Mouse (Mus musculus) embryonic facial prominence, embryonic 12.5 days (tissue): ENCODE results near the gene Olfr1158. TPM values are rescaled to one million over a fixed set of nuclear protein-coding genes. Genes with fewer than 3 reads are reported as not detected.
"Not testable (repeated sequence)": the region's sequence is repeated elsewhere in the genome, so short reads cannot be mapped to it uniquely, and the experiment has no call there.

Source experiments
- ATAC-seq: fragments of 200-750 bp; cut with Nextera tagmentation; 2 replicates; pipeline ENCODE4 v1.8.0; 2017; ENCODE audit not compliant: insufficient number of reproducible peaks, insufficient read depth, low FRiP score, low TSS enrichment
- H3K27ac ChIP-seq: fragments of 300-500 bp; sonication (generic); 2 replicates; pipeline ENCODE4 v1.5.1; 2016; ENCODE audit warnings: mild to moderate bottlenecking
- H3K27me3 ChIP-seq: fragments of 300-500 bp; sonication (generic); 2 replicates; pipeline ENCODE4 v1.6.1; 2016; ENCODE audit warnings: mild to moderate bottlenecking, moderate library complexity
- H3K36me3 ChIP-seq: fragments of 300-500 bp; sonication (generic); 2 replicates; pipeline ENCODE4 v1.6.1; 2016; ENCODE audit warnings: mild to moderate bottlenecking
- H3K4me1 ChIP-seq: fragments of 300-500 bp; sonication (generic); 2 replicates; pipeline ENCODE4 v1.6.1; 2016
- H3K4me2 ChIP-seq: fragments of 300-500 bp; sonication (generic); replicated peaks from 2 replicates; pipeline ENCODE4 v1.6.1; 2016; ENCODE audit warnings: mild to moderate bottlenecking, moderate library complexity
- H3K4me3 ChIP-seq: fragments of 300-500 bp; sonication (generic); 2 replicates; pipeline ENCODE4 v1.5.1; 2016; ENCODE audit warnings: mild to moderate bottlenecking
- H3K9ac ChIP-seq: fragments of 300-500 bp; sonication (generic); 2 replicates; pipeline ENCODE4 v1.6.1; 2016; ENCODE audit warnings: mild to moderate bottlenecking, moderate library complexity
- H3K9me3 ChIP-seq: fragments of 300-500 bp; sonication (generic); 2 replicates; pipeline ENCODE4 v1.6.1; 2016; ENCODE audit warnings: mild to moderate bottlenecking, moderate library complexity
- WGBS: fragments of 180-500 bp; shearing (Covaris S2); methylation state at CpG from one replicate; pipeline ENCODE4 v1.1.7; 2016; 5-methylcytosine and 5-hydroxymethylcytosine counted together
- polyA plus RNA-seq: library from polyadenylated mRNA; unstranded; fragments of >200 nt; fragmentation: Nextera tagmentation; extraction: Ambion mirVana; gene quantifications from 2 replicates; pipeline ENCODE4 v1.2.1, GENCODE M21; 2016

The Olfr1158 gene
- polyA plus RNA-seq = not detected in 2 replicates

GRCm38 (mm10) chr2:87989813-87990212 lies at the start of gene Olfr1158:
Gene Olfr1158, plus strand, starts transcription at chr2:87990113.
- H3K27me3 ChIP-seq = no peaks in the 10 kb centered on the region
- no peak within 1 kb of the TSS for H3K27ac ChIP-seq
- no peak within 1 kb of the TSS for H3K4me3 ChIP-seq
- H3K4me2 ChIP-seq = no peak within 1 kb of the TSS
- no peaks in the 10 kb centered on the region for H3K9me3 ChIP-seq
- H3K9ac ChIP-seq = no peak within 1 kb of the TSS
- no peak for ATAC-seq
- no peaks in the 10 kb centered on the region for H3K36me3 ChIP-seq
- no peaks in the 10 kb centered on the region for H3K4me1 ChIP-seq

DNA sequence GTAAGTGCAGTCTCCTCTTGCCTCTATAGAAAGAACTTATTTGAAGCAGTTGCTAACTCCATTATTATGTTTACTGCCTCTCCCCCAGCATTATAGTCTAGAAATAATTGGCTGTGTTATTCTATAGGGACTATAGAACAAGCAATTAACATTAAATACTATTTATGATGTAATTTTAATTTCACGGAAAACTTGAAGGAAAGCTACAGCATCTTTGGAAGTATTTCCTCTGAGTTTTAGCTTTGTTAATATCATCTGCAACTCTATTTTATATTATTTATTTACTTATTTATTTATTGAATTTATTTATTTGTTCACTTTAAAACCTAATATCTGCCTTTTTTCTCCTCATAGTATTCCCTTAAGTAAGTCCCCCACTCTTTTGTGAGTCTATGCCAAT lies 44.9 kb upstream of the Olfr1158 start, which contains the start of gene Olfr1155:
Gene Olfr1155, minus strand, starts transcription at position 101 of the 400 bp plus-strand sequence.
- Histone ChIP-seq H3K27ac (no peak within 1 kb of the TSS), H3K4me1 (no peaks in the 10 kb centered on the region), H3K4me2 (no peak within 1 kb of the TSS), H3K36me3 (no peaks in the 10 kb centered on the region), H3K9me3 (no peaks in the 10 kb centered on the region), H3K27me3 (no peaks in the 10 kb centered on the region), H3K4me3 (no peak within 1 kb of the TSS), H3K9ac (no peak within 1 kb of the TSS)
- ATAC-seq = no peak
- 94% methylated on average over 1 of the region's 1 CpGs for WGBS

DNA sequence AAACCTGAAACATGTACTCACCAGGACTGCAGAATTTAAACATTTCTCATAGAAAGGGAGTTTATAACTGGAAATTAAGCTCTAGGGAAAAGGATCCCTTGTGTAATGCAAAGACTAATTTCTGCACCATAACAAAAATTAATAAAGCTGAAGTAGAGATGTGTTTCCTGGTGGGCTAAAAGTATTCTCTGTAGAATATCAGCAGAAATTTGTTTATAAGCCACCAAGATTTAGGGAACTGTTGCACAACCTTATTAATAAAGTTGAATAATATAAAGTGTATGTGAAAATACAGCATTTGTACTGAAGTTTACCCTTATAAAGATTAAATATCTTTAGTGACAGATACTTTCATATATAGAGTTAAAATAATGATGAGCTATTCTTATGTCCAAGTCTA lies 36.9 kb upstream of the Olfr1158 start, which contains the start of gene Olfr1156:
Gene Olfr1156, minus strand, starts transcription at position 101 of the 400 bp plus-strand sequence.
- H3K9ac ChIP-seq = no peak within 1 kb of the TSS
- no peaks in the 10 kb centered on the region for H3K9me3 ChIP-seq
- H3K27ac ChIP-seq = no peak within 1 kb of the TSS
- no peak within 1 kb of the TSS for H3K4me2 ChIP-seq
- H3K4me3 ChIP-seq = no peak within 1 kb of the TSS
- no peaks in the 10 kb centered on the region for H3K4me1 ChIP-seq
- H3K27me3 ChIP-seq = no peaks in the 10 kb centered on the region
- no peaks in the 10 kb centered on the region for H3K36me3 ChIP-seq
- no peak for ATAC-seq

DNA sequence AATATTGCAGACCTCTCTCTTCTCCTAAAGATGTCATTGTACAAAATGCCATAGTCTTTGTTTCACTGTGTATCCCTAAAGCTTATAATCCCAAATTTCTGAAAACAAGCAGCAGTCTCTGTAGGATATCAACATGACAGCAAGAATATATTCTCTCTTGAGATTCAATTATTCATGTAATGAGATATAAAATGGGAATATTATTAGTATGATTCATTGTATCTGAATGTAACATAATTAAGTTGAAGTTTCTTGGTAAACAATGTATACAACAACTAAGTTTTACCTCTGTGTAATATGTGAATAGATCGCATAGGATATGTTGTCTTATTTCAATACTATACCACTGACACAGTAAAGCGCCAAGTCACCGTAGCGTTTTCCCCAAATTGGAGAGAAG lies 21.7 kb upstream of the Olfr1158 start, which contains the start of gene Olfr1157:
Gene Olfr1157, minus strand, starts transcription at position 101 of the 400 bp plus-strand sequence.
- Histone ChIP-seq H3K4me3 (no peak within 1 kb of the TSS), H3K27me3 (no peaks in the 10 kb centered on the region), H3K36me3 (no peaks in the 10 kb centered on the region), H3K27ac (no peak within 1 kb of the TSS), H3K9me3 (no peaks in the 10 kb centered on the region), H3K4me2 (no peak within 1 kb of the TSS), H3K9ac (no peak within 1 kb of the TSS), H3K4me1 (no peaks in the 10 kb centered on the region)
- ATAC-seq = no peak
- WGBS = 93% methylated on average over 4 of the region's 4 CpGs

DNA sequence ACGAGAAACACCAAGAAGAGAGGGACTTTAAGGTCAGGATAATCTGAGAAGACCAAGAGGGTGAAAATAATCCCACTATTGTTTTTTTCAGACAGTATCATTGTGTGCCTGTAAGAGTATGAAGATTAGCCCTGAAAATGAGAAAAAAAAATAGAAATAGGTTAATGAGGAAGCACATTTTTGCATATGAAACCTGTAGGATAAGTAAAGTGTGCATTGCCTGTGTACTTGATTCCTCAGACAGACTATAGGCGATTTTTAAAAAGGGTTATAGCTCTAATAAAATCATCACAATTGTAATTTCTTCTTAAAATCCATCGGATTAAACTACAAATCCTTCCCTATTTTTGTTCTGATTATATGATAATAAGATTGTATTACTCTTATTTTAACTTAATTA lies 15.3 kb upstream of the Olfr1158 start, which contains the start of gene Olfr74:
Gene Olfr74, minus strand, starts transcription at position 101 of the 400 bp plus-strand sequence.
- no peak within 1 kb of the TSS for H3K4me2 ChIP-seq
- no peaks in the 10 kb centered on the region for H3K4me1 ChIP-seq
- no peaks in the 10 kb centered on the region for H3K9me3 ChIP-seq
- H3K27me3 ChIP-seq = no peaks in the 10 kb centered on the region
- no peaks in the 10 kb centered on the region for H3K36me3 ChIP-seq
- ATAC-seq = no peak
- H3K9ac ChIP-seq = no peak within 1 kb of the TSS
- WGBS = 68% methylated on average over 3 of the region's 3 CpGs
- H3K4me3 ChIP-seq = no peak within 1 kb of the TSS
- H3K27ac ChIP-seq = no peak within 1 kb of the TSS

GRCm38 (mm10) chr2:88007515-88008318 lies 17.8 kb downstream of the Olfr1158 start, which contains the start of gene Olfr1160:
Gene Olfr1160, minus strand, starts transcription at chr2:88008268.
- H3K4me1 ChIP-seq = no peaks in the 10 kb centered on the region
- H3K9ac ChIP-seq = no peak within 1 kb of the TSS
- H3K9me3 ChIP-seq = no peaks in the 10 kb centered on the region
- no peaks in the 10 kb centered on the region for H3K36me3 ChIP-seq
- H3K4me3 ChIP-seq = no peak within 1 kb of the TSS
- H3K27me3 ChIP-seq = no peaks in the 10 kb centered on the region
- H3K27ac ChIP-seq = no peak within 1 kb of the TSS
- no peak for ATAC-seq
- no peak within 1 kb of the TSS for H3K4me2 ChIP-seq

DNA sequence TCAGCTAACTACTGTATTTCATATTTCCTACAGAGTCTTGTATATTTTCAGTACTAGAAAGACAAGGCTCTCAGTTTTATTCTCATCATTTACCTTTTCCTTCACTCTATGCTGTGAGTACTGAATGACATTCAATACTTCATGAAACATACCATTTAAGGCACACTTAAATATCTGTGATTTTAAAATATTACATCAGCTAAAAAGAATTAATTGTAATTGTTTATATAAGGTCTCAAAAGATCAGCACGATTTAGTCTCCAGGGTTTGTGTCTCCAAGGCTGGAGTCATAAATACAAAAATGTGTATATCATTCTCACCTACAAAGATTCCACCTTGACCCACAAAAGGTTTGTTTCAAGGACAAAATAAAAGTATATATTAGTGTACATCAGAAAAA lies 32.6 kb downstream of the Olfr1158 start, which contains the start of gene Olfr1161:
Gene Olfr1161, plus strand, starts transcription at position 301 of the 400 bp plus-strand sequence.
- 76% methylated on average over 1 of the region's 1 CpGs for WGBS
- H3K4me3 ChIP-seq, H3K9me3 ChIP-seq, H3K27me3 ChIP-seq, H3K4me2 ChIP-seq, ATAC-seq, H3K4me1 ChIP-seq, H3K9ac ChIP-seq, H3K36me3 ChIP-seq, H3K27ac ChIP-seq: not testable (repeated sequence)

DNA sequence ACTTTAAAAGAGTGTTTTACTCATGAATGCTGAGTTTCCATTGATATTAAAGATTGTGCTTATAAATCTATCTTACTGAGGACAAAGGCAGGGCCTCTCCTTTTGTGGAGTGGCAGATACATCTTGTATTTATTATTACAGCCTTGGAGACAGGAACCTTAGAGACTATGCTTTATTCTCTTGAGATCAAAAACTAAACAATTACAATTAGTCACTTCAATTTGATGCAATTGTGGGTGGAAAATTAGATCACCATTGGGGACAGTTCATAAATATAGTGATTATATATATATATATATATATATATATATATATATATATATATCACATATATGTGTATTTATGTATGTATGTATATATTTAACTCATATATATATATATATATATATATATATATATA lies 47.7 kb downstream of the Olfr1158 start, which contains the start of gene Olfr73:
Gene Olfr73, minus strand, starts transcription at position 101 of the 400 bp plus-strand sequence.
- no peak within 1 kb of the TSS for H3K4me2 ChIP-seq
- H3K27ac ChIP-seq = no peak within 1 kb of the TSS
- no peaks in the 10 kb centered on the region for H3K9me3 ChIP-seq
- no peaks in the 10 kb centered on the region for H3K36me3 ChIP-seq
- no peak within 1 kb of the TSS for H3K9ac ChIP-seq
- H3K27me3 ChIP-seq = no peaks in the 10 kb centered on the region
- no peaks in the 10 kb centered on the region for H3K4me1 ChIP-seq
- ATAC-seq = no peak
- no peak within 1 kb of the TSS for H3K4me3 ChIP-seq

Other genes starting within 250 kb of the Olfr1158 start
- not detected in 2 replicates for gene Olfr1140, start 246.4 kb upstream of the Olfr1158 start, polyA plus RNA-seq
- gene Olfr1141, start 236.1 kb upstream of the Olfr1158 start, polyA plus RNA-seq = not detected in 2 replicates
- gene Olfr152, start 210.6 kb upstream of the Olfr1158 start, polyA plus RNA-seq = not detected in 2 replicates
- gene Olfr1143, start 189.5 kb upstream of the Olfr1158 start, polyA plus RNA-seq = not detected in 2 replicates
- not detected in 2 replicates for gene Olfr1145, start 180.3 kb upstream of the Olfr1158 start, polyA plus RNA-seq
- not detected in 2 replicates for gene Olfr1148, start 159.6 kb upstream of the Olfr1158 start, polyA plus RNA-seq
- not detected in 2 replicates for gene Olfr1150-ps1, start 146.1 kb upstream of the Olfr1158 start, polyA plus RNA-seq
- not detected in 2 replicates for gene Olfr1151, start 134.3 kb upstream of the Olfr1158 start, polyA plus RNA-seq
- 0.03 TPM in 1 of 2 replicates, not detected in the other for gene Olfr1152, start 123.6 kb upstream of the Olfr1158 start, polyA plus RNA-seq
- not detected in 2 replicates for gene Olfr1153, start 95.2 kb upstream of the Olfr1158 start, polyA plus RNA-seq
- gene Olfr1154, start 84.9 kb upstream of the Olfr1158 start, polyA plus RNA-seq = not detected in 2 replicates
- gene Olfr1155, start 45.0 kb upstream of the Olfr1158 start, polyA plus RNA-seq = not detected in 2 replicates
- gene Olfr1156, start 37.0 kb upstream of the Olfr1158 start, polyA plus RNA-seq = not detected in 2 replicates
- gene Olfr1157, start 21.8 kb upstream of the Olfr1158 start, polyA plus RNA-seq = not detected in 2 replicates
- gene Olfr74, start 15.4 kb upstream of the Olfr1158 start, polyA plus RNA-seq = not detected in 2 replicates
- not detected in 2 replicates for gene Olfr1160, start 18.2 kb downstream of the Olfr1158 start, polyA plus RNA-seq
- gene Olfr1161, start 32.7 kb downstream of the Olfr1158 start, polyA plus RNA-seq = not detected in 2 replicates
- not detected in 2 replicates for gene Olfr73, start 47.6 kb downstream of the Olfr1158 start, polyA plus RNA-seq
- gene Olfr1162, start 61.0 kb downstream of the Olfr1158 start, polyA plus RNA-seq = not detected in 2 replicates
- not detected in 2 replicates for gene Olfr1163, start 81.7 kb downstream of the Olfr1158 start, polyA plus RNA-seq
- not detected in 2 replicates for gene Olfr1164, start 103.9 kb downstream of the Olfr1158 start, polyA plus RNA-seq
- gene Olfr1166, start 138.2 kb downstream of the Olfr1158 start, polyA plus RNA-seq = not detected in 2 replicates
- gene Olfr1167, start 165.1 kb downstream of the Olfr1158 start, polyA plus RNA-seq = not detected in 2 replicates
- not detected in 2 replicates for gene Olfr1168, start 191.8 kb downstream of the Olfr1158 start, polyA plus RNA-seq
- gene Olfr1170, start 238.2 kb downstream of the Olfr1158 start, polyA plus RNA-seq = not detected in 2 replicates